Mouse (Mus musculus) embryo, embryonic 11.5 days (tissue): ENCODE results near the gene Styxl1.
A peak's percentile ranks its signal among the peaks of the same experiment; 100 is the strongest.

ENCODE experiments used
- DNase-seq: peaks from one replicate; pipeline ENCODE4 v3.0.0-alpha.2; 2012; ENCODE audit warnings: low read depth, low spot score

The Styxl1 gene

DNA sequence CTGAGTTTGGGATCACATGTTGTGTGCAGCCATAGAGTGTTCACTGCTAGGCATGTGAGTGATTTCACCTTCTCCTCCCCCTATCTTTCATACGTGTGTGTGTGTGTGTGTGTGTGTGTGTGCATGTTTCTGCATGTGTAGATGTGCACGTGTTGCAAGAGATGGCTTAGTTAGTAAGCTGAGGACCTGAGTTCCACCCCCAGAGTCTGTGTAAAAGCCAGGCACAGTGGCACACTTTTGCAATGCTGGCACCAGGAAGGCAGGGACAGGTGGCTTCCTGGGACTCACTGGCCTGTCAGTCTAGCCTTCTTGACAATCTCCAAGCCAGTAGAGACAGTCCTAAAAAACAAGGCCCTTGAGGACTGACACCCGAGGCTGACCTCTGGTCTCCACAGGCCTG, 13.2 kb downstream of the Styxl1 start:
- no peak for DNase-seq

DNA sequence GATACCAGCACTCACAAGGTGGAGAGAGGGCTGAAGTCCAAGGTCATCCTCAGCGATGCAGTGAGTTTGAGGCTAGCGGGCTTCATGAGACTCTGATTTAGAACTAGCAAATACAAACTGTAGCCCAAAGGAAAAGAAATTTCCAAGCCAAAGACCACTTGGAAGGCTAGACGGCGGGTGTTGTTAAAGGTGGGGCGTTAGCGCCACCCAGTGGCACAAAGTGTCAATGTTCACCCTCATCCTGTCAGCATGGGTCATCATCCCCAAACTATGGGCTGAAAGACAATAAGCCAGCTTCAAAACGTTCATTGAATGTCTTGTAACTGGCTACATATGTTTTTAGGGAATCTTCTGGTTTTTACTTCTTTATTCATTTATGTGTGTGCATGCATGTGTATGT, 14.7 kb downstream of the Styxl1 start:
- DNase-seq, result peak; percentile 69

- DNase-seq, result no peak
Measured at GRCm38 (mm10) chr5:135761881-135762280, 16.3 kb downstream of the Styxl1 start.

DNA sequence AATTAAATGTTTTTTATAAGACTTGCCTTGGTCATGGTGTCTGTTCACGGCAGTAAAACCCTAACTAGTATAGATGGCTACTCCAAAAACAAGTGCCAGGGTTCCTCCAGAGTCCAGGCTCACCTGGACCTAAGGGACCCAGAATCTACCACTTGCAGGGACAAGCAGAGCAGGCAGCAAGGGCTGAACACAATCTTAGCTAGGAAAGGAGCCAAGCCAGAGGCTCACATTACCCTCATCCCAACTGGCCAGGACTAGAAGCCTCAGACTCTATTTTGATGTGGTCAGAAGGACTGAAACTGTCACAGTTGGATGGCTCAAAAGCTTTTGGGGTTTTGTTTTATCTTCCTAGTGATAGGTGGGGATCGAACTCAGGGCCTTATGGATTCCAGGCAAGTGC, 26.6 kb downstream of the Styxl1 start:
- DNase-seq, result no peak

GRCm38 (mm10) chr5:135751041-135751440, 27.1 kb downstream of the Styxl1 start:
- no peak for DNase-seq

GRCm38 (mm10) chr5:135744742-135745141, 33.4 kb downstream of the Styxl1 start:
- DNase-seq, result no peak

DNA sequence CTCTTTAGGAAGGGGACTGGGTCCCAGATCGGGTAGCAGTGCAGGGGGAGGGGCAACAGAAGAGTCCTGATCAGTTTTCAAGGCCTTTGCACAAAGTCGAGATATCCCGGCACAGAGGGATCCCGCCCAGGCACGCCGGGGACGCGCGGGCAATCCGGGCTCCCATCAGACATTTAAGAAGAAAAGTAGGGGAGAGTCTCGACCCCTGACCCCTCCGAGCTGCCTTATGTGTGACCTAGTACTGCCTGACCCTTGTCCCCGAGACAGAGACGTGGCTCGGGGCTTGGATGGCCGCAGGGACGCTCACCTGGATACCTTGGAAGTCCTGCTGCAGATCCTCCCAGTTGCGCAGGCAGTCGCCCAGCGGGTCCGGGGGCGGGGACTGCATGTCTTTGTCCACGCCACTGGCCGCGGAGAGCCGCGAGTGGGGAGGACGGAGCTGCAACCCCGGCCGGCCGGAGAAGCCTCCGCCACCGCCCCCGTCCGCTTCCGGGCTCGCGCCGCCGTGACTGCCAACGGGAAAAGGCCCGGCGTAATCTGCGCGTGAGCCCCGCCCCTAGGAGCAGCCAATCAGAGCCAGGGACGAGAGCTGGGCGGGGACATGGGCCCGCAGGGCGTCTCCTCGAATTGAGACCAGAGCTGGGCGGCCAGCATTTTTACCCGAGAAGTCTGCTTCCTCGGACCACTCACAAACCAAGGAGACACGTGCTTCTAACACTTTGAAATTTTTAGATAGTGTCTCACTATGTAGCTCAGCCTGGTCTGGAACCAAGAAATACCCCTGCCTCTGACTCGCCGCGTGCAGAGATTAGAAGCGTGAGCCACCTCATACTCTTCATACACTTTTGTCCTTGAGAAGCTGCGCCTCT, 34.2 kb downstream of the Styxl1 start, which contains the start of gene Tmem120a:
TSS of gene Tmem120a (minus strand) at position 708 of the 869 bp plus-strand sequence.
- peak; percentile 89 for DNase-seq

DNA sequence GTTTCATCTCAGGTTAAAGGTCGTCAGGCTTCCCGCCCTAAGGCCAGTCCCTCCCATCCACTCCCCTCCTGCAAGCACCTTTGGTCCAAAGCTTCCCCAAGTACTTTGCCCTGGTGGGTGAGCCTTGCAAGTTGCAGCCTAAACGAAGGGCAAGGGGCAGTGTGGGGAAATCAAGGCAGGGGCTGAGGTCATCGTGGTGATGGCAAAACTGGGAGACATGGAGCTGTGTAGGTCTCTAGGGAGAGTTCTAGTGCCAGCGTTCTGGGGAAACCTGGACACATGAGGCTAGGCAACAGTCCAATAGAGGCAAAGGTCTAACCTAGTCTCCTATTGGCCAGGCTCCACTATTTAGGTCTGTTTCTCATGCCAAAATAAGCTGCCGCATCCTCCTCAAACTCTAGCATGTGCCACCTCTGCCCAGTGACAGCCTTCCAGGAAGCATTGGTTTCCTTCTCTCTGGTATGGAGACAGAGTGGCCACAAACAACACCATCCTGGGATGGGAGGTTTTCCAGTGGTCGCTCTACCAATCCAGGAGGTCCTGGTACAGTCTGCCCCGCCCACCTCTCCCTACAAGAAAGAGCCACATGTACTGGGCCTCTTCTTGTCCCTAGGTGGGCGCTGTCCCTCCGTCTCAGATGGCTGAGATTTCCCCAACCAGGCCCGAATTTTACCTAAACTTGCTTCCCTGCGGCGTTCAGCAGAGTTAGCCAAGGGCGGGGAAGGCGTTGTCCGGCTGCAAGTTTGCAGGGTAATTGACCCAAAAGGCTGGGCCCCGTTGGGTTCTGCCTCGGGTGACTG, 35.0 kb downstream of the Styxl1 start:
- DNase-seq, result no peak

DNA sequence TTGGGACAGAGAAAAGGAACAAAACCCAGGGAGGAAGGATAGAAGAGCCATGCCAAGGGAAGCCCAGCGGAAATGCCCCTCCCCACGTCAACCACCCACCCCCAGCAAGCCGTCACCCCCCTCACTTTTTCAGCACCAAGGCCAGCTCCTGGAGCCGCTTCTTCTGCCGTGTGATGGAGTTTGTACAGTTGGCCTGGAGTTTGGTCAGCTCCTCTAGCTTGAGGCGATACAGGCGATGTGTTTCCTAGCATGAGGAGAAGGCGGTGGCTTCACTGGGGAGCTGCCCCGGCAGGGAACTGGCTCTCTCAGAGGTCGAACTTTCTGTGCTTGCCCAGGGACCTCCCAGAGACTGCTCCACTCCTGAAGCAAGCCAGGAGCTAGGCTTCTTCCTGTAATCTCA, 36.0 kb downstream of the Styxl1 start:
- DNase-seq, result no peak

DNA sequence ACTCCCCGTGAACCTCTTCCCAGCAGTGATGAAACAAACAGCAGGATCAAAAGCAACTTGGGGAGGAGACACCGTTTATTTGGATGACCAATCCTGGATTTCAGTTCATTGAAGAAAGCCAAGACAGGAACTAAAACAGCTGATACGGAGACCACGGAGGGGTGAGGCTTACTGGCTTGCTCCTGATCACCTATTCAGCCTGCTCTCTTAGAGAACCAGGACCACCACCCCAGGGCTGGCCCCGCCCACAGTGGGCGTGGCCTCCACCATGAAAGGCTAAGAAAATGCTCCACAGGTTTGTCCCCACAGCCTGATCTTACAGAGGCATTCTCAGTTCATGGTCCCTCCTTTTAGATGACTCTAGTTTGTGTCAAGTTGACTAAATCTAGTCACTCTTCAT, 39.9 kb downstream of the Styxl1 start:
- no peak for DNase-seq

DNA sequence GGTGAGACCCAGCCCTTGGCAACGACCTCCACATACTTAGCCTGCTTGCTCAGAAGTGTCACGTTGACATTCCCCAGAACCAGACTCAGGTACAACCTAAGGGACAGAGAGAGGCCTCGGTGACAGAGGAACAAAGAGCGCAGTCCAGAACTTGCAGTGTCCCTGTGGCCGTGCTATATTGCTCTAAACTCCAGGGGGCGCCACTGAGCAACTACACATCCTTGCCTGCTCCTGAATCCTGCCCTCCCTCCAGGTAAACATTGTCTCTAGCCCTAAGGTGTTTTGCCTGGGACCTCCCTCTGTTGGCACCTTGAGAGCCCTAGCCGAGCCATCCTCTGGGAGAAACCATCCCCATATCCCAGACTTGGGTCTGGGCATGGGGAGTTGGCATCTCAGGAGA, 41.0 kb downstream of the Styxl1 start:
- no peak for DNase-seq

DNA sequence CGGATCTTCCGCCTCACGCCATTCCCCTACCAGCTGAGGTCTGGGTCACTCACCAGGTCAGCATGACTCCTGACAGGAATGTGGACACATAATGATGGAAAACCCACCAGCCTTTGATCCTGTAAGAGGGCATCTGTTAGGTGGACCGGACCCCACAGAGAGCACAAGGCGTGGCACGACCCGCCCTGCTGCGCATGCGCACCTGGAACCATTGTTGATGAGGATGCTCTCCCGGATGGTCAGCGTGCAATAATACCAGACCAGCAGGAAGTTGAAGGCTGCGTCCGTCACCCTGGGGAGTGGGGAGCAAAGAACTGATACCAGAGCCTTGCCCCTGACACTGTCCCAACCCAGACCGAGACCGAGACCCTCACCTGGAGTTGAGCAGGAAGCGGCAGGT, 41.6 kb downstream of the Styxl1 start:
- no peak for DNase-seq

DNA sequence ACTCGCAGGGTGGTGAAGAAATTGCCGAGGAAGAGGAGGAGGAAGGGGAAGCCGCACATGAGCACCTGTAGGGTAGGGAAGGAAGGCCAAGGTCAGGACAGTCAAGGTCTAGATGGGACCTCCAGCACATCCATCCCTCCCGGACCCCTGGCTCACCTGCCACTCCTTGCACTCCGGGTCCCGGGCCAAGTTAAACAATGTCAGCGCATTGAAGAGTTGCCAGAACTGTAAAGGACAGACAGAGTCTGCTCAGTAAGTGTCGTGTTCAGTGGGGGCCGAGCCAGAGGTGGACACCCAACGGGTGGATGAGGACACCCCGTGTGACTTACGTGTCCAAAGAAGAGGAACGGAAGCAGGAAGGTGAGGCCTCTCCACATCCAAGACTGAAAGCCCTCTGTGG, 42.4 kb downstream of the Styxl1 start:
- DNase-seq, result no peak

- no peak for DNase-seq
Measured at GRCm38 (mm10) chr5:135734057-135734680, 44.0 kb downstream of the Styxl1 start.

DNA sequence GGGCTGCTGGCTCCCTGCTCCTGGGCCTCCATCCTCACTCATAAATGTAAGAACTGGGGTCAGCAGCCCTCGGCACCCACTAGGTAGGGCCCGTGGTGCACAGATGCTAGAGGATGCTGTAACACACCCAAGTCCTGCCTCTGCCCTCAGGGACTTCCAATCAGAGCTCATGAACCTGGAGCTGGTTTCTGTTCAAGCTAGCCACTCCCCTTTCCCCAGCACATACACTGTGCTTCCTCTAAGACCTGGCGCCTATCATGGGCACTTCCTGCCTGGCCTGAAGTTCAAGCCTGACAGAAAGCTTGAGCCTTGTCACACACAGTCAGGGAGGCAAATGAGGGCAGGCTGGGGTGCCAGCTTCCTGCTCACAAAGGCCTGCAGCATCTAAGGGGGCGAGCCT, 45.1 kb downstream of the Styxl1 start:
- DNase-seq, result no peak

DNA sequence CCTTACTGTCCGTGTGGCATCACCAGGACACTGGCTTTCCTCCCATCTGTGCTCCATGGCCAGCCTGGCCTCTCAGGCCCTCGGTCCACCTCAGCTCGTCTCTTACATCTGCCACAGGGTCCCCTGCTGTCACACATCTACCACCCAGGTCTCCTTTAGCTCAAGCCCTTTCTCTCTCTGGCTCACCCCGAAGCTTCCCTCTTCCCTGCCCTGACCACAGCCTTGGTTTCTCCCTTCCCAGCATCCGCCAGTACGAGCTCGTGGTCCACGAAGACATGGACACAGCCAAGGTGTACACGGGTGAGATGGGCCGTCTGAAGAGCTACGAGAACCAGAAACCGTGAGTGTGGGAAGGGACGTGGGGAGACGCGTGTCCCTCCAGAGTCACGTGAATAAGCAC, 46.9 kb downstream of the Styxl1 start:
- no peak for DNase-seq

DNA sequence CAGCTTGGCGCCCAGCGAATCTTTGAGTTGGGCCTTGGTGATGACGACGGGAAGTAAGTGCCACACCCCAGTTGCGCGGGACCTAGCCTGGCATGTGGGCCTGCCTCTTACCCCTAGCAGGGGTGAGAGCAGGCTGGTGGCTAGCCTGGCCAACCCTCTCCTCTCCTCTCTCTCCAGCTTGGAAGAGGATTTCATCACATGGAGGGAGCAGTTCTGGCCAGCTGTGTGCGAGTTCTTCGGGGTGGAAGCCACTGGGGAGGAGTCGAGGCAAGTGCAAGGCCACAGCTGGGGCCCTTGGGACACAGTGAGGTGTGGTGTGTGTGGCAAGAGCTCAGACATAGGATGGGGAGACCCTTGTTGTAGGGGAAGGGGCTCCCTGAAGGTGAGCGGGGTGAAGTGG, 47.3 kb downstream of the Styxl1 start:
- DNase-seq, result no peak

DNA sequence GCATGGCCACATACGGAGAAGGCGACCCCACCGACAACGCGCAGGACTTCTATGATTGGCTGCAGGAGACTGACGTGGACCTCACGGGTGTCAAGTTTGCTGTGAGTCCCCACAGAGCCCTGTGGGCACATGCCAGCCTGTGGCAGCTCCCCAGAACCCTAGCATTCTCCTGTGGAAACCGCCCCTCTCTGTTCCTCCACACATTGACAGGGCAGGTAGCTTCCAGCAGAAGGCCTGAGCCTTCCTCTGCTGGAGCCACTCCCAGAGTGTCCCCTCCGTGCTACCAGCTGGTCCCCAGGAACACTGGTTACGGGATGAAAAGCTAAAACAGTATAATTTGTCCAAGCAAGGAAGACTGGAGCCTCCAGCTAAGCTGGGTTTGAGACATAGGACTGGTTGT, 47.9 kb downstream of the Styxl1 start:
- DNase-seq, result no peak

- no peak for DNase-seq
Measured at GRCm38 (mm10) chr5:135729351-135729750, 48.8 kb downstream of the Styxl1 start.

DNA sequence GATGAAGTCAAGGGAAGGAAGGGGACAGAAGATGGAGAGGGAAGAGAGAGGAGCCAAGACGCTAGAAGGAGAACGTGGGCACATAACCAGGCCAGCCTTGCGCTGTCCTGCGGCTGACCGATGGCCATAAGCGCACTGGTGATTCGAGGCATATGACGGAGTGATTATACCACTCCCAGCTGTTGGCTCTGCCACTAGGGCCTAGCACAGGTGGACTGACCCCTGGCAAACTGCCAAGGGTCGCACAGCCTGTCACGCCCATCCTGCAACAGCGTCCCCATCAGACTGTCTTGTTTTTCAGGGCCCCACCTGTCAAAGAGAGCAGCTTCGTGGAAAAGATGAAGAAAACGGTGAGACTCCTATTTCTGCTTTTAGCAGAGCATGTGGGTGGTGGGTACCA, 49.8 kb downstream of the Styxl1 start:
- DNase-seq, result no peak

GRCm38 (mm10) chr5:135727871-135728270, 50.3 kb downstream of the Styxl1 start:
- DNase-seq, result no peak

DNA sequence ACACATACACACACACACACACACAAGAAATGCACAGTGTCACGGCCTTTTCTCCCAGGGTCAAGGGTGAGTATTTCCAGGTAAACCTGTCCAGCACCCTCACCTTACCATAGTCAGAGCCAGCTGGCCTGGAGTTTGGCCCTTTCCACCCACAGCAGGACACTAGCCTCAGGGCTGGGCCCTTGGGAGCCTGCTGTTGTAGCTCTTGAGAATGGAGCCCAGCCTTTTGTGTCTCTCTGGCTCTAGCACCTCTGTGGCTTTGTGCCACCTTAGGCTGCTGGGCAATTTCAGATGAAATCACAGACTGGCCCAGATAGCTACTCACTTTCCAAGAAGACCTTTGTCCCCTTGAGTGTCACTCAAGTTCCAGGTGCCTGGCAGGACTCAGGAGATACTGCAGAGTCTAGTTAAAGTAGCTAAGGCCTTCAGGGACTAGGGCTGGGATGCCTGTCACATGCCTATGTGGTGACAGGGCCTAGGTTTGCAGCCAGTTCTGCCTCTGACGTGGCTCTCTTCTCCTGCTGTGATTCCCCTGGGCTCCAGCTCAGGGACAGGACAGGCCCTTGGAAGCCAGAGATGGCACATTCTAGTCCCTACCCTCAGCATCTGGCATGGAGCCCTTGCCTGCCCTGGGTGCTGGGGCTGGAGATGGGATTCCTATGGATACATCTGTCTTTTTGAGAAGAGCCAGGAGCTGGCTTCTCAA, 51.4 kb downstream of the Styxl1 start:
- DNase-seq, result no peak
